In genomic region chr2:179516559-179516958, GRCm38 (mm10) we compare ENCODE assay signal across 15 mouse cellular contexts.
"Had no signal": no experiment of that assay in that cellular context is flagged by ENCODE, and none has a peak within 500 bp of the region (broad histone marks: within the 10 kb centered on the region; RNA-seq: fewer than 3 reads in every experiment).

No protein-coding gene starts in this region.

- H3K36me3 ChIP-seq: lung, embryonic 15.5 days; midbrain, embryonic 13.5 days; midbrain, embryonic 15.5 days; neural tube, embryonic 12.5 days had no signal

- H3K9ac ChIP-seq: liver, postnatal 0 days; lung, embryonic 15.5 days; midbrain, embryonic 13.5 days; midbrain, embryonic 15.5 days; neural tube, embryonic 12.5 days had no signal

- H3K4me2 ChIP-seq: lung, embryonic 15.5 days; midbrain, embryonic 13.5 days; midbrain, embryonic 15.5 days; neural tube, embryonic 12.5 days had no signal

- DNase-seq: liver, postnatal 0 days; lung, adult 2 months; lung, postnatal 14 days; lung, postnatal 36 days; right cerebral cortex, postnatal 14 days; thymus, adult 18-20 months; thymus, postnatal 14 days; thymus, postnatal 36 days had no signal

- H3K4me3 ChIP-seq: lung, embryonic 15.5 days; megakaryocyte, embryonic 14.5 days; midbrain, embryonic 13.5 days; midbrain, embryonic 15.5 days; neural tube, embryonic 12.5 days had no signal

- H3K27ac ChIP-seq: lung, embryonic 15.5 days; macrophage; midbrain, embryonic 13.5 days; midbrain, embryonic 15.5 days; neural tube, embryonic 12.5 days had no signal

- H3K9me3 ChIP-seq: lung, embryonic 15.5 days; midbrain, embryonic 13.5 days; midbrain, embryonic 15.5 days; neural tube, embryonic 12.5 days had no signal

- ATAC-seq: liver, postnatal 0 days; lung, postnatal 0 days; midbrain, embryonic 13.5 days; midbrain, embryonic 15.5 days had no signal

- H3K27me3 ChIP-seq: lung, embryonic 15.5 days; megakaryocyte, embryonic 14.5 days; neural tube, embryonic 12.5 days had no signal

- H3K4me1 ChIP-seq: lung, embryonic 15.5 days; megakaryocyte, embryonic 14.5 days had no signal
